Mouse (Mus musculus): ENCODE data around the gene Adamtsl1.

The Adamtsl1 gene

GRCm38 (mm10) chr4:85939460-85939859, 425.5 kb downstream of the Adamtsl1 start:
- no peak for DNase-seq

GRCm38 (mm10) chr4:85941857-85942256, 427.9 kb downstream of the Adamtsl1 start:
- no peak for DNase-seq

GRCm38 (mm10) chr4:85953590-85953989, 439.6 kb downstream of the Adamtsl1 start:
- peak; percentile 3 for DNase-seq

- no peak for DNase-seq
Observed at GRCm38 (mm10) chr4:85955387-85955786, 441.4 kb downstream of the Adamtsl1 start.

- no peak for DNase-seq
Observed at GRCm38 (mm10) chr4:85957266-85957665, 443.3 kb downstream of the Adamtsl1 start.

- DNase-seq: no peak
Observed at GRCm38 (mm10) chr4:85957879-85958278, 443.9 kb downstream of the Adamtsl1 start.

GRCm38 (mm10) chr4:85959019-85959418, 445.0 kb downstream of the Adamtsl1 start:
- DNase-seq: no peak

GRCm38 (mm10) chr4:85976188-85976587, 462.2 kb downstream of the Adamtsl1 start:
- DNase-seq: no peak

GRCm38 (mm10) chr4:85979206-85979605, 465.2 kb downstream of the Adamtsl1 start:
- peak; percentile 43 for DNase-seq

GRCm38 (mm10) chr4:86006596-86006995, 492.6 kb downstream of the Adamtsl1 start:
- no peak for DNase-seq

GRCm38 (mm10) chr4:86013640-86014039, 499.7 kb downstream of the Adamtsl1 start:
- DNase-seq: no peak

GRCm38 (mm10) chr4:86018928-86019327, 505.0 kb downstream of the Adamtsl1 start:
- DNase-seq: no peak

- DNase-seq: no peak
Observed at GRCm38 (mm10) chr4:86019586-86019985, 505.6 kb downstream of the Adamtsl1 start.

GRCm38 (mm10) chr4:86020372-86021090, 506.6 kb downstream of the Adamtsl1 start:
- DNase-seq: peak; percentile 2

- DNase-seq: peak; percentile 43
Observed at GRCm38 (mm10) chr4:86024573-86025160, 510.7 kb downstream of the Adamtsl1 start.

GRCm38 (mm10) chr4:86029486-86029885, 515.5 kb downstream of the Adamtsl1 start:
- DNase-seq: no peak

- peak; percentile 45 for DNase-seq
Observed at GRCm38 (mm10) chr4:86030208-86030607, 516.2 kb downstream of the Adamtsl1 start.

GRCm38 (mm10) chr4:86031041-86031440, 517.1 kb downstream of the Adamtsl1 start:
- peak; percentile 41 for DNase-seq

- no peak for DNase-seq
Observed at GRCm38 (mm10) chr4:86040921-86041320, 526.9 kb downstream of the Adamtsl1 start.

- DNase-seq: no peak
Observed at GRCm38 (mm10) chr4:86045448-86045847, 531.5 kb downstream of the Adamtsl1 start.

- no peak for DNase-seq
Observed at GRCm38 (mm10) chr4:86045876-86046275, 531.9 kb downstream of the Adamtsl1 start.

- DNase-seq: peak; percentile 31
Observed at GRCm38 (mm10) chr4:86046881-86047280, 532.9 kb downstream of the Adamtsl1 start.

- peak; percentile 43 for DNase-seq
Observed at GRCm38 (mm10) chr4:86053487-86054237, 539.7 kb downstream of the Adamtsl1 start.

- no peak for DNase-seq
Observed at GRCm38 (mm10) chr4:86060614-86061013, 546.6 kb downstream of the Adamtsl1 start.

All from lung, postnatal 10 days (tissue).